Mouse (Mus musculus) granulocyte monocyte progenitor cell, adult 5-6 weeks (primary cell): ENCODE measurements around the gene Sema3f. TPM values are rescaled to one million over a fixed set of nuclear protein-coding genes. Genes with fewer than 3 reads are reported as not detected.
A peak's percentile ranks its signal among the peaks of the same experiment; 100 is the strongest.

Experiments used
- ATAC-seq: replicated peaks from 2 replicates; pipeline ENCODE4 v1.8.0; 2016; ENCODE audit warnings: mild to moderate bottlenecking, moderate TSS enrichment, inconsistent platforms; ENCODE audit not compliant: poor library complexity, severe bottlenecking
- total RNA-seq, 2 experiments: library from RNA; stranded (forward) in 1 of 2; stranded (reverse) in 1 of 2; fragments of 200-712, 200-1000 nt in 1 of 2; fragments of >200 nt in 1 of 2; fragmentation: Nextera tagmentation in 1 of 2; gene quantifications; 2 replicates each; pipeline ENCODE4 v1.2.3; 2014 to 2017

Gene Sema3f
- 2.6 TPM in 1 of 2 replicates, not detected in the other for total RNA-seq (2014; fragmentation: Nextera tagmentation)
- not detected in 2 replicates for total RNA-seq (2017)

- ATAC-seq: peak; percentile 81
Observed at GRCm38 (mm10) chr9:107709697-107710483, at the start of gene Sema3f. Gene Sema3f (minus strand): TSS chr9:107710475.

- no peak for ATAC-seq
Observed at GRCm38 (mm10) chr9:107759593-107759992, 49.3 kb upstream of the Sema3f start.

DNA sequence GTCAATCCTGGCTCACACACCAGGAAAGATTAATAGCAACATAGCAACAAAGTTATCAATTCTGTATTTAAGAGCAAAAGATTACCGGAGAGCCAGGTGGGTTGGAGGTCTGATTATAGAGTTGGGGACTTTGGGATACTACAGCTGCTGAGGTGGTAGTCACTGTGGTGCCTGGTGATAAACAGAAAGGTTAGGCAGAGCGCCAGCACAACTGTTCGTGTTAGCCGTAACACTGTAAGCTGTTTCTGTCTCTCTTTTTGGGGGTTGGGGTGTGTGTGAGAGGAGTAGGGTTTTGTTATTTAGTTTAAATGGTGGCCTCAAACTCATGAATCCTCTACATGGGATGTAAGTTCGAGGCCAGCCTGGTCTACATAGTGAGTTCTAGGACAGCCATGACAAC, 40.1 kb upstream of the Sema3f start:
- ATAC-seq: no peak

DNA sequence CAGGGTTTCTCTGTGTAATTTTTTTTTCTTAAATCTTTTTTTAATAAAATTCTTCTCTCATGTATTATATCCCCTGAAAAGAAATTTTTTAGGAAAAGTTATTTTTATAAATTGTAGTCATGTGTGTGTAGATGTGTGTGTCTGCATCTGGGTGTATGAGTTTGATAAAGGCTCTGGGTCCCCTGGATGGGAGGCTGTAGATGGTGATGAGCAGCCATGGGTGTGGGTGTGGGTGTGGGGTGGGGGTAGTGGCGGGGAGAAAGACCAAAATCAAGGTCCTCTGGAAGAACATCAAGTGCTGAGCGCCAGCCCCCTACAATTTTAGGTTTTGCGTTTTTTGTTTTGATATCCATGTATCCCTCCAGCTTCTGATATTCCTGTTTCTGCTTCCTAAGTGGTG, 37.8 kb upstream of the Sema3f start:
- ATAC-seq: no peak

- peak; percentile 56 for ATAC-seq
Observed at GRCm38 (mm10) chr9:107747310-107747709, 37.0 kb upstream of the Sema3f start.

DNA sequence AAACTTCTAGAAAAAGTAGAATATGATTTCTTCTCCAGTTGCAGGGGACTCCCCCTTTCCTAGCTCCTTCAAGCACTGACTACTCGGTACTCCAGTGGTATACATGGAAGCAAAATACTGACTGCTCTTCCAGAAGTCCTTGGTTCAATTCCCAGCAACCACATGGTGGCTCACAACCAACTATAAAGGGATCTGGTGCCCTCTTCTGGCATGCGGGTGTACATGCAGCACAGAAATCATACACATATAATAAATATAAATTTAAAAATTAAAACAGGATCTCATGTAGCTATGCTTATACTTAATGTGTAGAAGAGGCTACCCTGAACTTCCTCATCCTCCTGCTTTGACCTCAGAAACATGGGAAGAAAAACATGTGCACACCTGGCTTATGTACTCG, 36.4 kb upstream of the Sema3f start:
- no peak for ATAC-seq

DNA sequence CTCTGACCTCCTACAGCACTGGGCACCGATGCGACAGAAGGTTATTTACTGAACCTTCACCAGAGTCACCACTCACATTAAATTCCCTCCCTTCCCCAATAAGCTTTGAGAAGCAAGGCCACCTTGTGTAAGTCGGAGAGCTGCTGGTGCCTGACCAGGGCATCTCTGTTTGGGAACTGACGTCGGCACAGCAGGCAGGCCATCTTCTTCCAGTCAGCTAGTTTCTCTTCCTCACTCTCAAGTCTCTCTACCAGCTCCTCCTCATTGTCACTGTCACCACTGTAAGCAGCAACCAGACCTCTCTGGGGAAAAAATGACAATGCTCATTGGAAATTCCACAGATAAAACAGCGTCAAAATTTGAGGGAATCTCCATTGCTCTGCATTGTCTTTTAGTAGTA, 33.8 kb upstream of the Sema3f start:
- peak; percentile 28; the same call in 1 of the 2 replicates for ATAC-seq

DNA sequence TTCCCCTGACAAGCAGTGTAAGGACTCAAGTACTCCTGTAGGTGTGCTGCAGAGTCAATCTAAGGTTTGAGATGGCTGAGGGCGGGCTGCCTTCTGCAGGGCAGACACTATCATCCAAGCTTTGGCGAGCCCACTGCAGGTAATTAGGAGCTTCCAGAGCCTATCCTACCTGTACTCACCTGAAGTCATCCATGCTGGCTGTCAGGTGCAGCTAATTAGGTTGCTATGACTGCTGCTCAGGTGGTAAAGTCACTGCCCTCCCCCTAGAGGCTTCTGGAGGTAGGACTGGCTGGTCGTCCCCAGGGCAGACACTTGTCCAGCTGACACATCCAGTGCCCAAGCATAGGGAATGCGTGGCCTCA, 28.5 kb upstream of the Sema3f start:
- ATAC-seq: peak; percentile 41

DNA sequence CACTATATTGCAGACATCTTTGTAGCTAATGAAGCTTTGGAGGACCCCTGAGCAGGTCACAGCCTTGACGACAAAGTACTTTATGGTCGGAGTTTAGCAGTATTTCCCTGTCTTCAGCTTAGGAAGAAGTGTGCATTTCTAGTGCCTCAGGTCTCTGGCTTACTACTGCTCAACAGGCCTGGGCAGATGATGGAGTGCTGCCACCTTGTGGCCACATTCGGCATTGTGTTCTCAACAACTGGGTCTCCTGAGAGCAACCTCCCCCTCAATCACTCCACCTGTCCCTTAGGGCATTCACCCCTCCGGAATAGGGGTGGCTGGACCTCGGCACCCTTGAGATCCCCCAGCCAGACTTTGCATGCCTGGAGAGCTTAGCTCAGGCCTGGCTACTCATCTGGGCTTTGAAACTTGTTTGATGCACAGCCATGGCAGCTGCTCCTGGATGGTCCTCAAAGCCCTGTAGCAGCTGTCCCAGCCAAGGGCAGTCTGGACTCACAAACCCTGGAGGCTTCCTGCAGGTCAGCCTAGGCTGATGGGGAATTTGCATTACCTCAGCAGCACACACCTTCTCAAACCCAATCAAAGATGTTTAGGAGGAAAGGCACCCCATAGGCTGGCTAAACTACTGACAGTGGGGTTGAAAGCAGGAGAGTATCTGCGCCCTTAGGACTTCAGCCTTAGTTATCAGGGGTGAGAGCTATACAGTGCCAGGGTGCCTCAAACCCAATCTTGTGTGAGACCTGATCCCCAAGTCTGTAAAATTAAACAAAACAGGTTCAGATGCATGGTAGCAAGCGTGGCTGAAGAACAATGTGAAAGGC, 28.0 kb upstream of the Sema3f start:
- ATAC-seq: peak; percentile 68

- ATAC-seq: 0 out of 2 replicates have a peak, but pooled peaks have one; percentile 3
Observed at GRCm38 (mm10) chr9:107736185-107736485, 25.9 kb upstream of the Sema3f start.

DNA sequence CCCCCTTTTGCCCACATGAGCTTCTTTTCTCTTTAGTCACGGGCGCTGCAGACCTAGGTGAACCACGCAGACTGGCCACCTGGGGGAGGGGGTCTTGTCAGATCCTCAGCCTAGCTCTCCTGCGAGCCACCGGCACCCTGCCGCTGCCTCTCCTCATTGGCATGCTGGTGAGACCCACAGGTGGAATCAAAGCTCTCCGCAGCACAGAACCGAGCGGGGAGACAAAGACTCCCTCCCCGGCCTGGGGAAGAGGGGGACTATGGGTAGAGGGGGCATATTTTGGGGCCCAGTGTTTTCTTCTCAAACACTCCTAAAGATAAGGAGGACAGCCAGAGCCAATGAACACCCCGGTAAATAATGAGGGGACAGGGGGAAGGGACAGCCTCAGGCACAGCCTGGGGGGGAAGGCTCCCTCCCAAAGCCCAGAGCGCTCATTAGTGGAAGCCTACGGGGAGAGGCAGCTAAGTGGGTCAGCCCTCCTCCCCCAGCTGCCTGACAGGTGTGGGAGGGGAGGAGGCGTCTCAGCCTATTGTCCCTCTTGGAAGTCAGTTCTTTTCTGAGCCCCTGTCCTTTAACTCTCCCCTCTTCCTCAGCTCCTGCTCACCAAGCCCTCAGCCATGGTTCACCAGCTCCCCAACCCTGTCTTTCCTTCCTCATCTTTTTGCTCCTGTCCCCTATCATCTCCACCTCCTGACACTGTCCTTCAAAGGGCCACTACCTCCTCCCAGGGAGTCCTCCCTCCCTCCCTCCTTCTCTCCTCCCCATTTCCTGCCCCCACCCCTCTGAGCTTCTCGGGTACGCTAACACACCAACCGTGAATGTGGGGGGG, 25.3 kb upstream of the Sema3f start:
- ATAC-seq: no peak

DNA sequence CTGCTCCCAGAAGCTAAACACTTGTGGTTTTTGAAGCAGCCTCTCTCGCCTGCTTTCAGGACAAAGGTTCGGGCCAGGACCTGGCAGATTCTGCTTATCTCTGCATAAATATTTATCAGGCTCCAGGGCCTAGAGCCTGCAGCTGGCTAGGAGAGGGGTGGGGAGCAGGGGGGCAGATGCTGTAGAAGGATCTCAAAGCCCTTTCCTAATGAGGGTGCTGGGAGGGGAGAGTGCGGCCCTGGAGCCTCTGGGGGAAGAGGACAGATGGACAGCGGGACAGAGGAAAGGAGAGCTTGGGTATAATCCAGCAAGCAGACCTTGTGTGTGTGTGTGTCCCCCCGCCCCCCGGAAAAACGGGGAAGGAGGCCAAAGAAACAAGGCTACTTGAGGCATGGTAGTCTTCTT, 24.3 kb upstream of the Sema3f start:
- no peak for ATAC-seq

DNA sequence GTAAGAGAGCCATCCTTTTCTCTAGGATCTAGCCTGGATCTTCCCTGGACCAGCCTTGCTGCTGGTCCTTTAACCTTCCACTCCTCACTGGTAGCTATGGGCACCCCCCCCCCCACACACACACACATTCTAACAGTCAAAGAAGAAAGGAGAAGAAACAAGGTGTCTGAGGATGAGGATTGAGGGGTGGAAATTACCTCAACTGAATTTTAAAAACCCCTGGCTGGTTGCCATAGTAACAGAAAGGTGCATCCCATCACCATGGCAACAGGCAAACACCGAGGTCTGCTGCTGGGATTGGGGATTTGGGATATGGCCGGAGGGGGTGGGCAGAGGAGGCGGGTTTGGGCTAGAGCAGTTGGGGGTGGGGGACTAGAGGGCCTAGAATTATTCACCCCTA, 19.4 kb upstream of the Sema3f start:
- no peak for ATAC-seq

DNA sequence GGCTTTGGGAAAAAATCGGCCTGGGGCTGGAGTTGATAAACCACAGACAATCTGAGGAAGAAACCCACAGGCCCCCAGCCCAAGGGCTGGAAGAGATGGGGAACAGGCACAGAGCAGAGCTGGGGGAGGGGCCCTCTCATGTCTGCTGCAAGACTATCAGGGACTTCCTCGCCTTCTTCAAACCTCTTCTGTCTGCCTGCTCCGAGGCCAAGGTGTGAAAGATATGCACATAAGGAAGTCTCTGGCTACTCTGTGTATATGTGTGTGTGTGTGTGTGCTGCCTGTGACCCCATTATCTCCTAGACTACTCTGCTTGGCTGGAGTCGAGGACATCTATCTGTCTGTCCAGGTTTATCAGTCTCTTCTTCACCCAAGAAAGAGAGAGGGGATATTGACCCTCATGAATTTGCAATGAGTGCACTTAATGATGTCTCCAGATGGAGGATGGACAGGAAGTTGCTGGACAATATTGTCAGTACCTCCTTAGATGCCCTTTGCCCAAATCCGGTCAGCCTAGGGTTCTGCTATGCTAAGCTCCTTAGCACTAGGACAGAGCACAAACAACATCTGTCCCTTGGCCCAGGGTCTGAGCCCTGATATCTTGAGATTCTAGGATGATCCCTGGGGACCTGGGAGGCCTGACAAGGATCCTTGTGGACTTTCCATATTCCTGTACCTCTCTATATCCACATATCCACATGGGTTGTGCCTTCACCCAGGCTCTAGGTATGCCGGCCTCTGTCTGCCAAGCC, 18.8 kb upstream of the Sema3f start:
- ATAC-seq: no peak

GRCm38 (mm10) chr9:107727041-107727440, 16.8 kb upstream of the Sema3f start:
- no peak for ATAC-seq

DNA sequence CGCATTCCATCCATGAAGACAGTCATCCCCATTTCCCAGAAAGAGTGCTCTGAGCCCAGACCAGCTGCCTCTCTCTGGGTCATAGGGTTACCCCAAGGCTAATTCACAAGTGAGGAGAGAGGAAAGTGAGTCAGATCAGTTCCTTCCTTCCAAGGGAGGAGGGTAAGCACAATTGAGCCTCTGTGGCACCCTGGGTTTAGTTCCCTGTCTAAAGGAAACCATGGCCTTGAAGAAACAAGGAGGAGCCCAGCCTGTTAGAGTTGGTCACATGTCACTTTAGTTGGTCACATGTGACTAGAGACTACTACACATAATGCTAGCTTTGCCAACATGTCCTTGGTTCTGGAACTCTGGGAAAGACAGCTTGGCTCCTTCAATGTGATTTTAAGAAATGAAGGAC, 14.5 kb upstream of the Sema3f start:
- ATAC-seq: peak; percentile 52

DNA sequence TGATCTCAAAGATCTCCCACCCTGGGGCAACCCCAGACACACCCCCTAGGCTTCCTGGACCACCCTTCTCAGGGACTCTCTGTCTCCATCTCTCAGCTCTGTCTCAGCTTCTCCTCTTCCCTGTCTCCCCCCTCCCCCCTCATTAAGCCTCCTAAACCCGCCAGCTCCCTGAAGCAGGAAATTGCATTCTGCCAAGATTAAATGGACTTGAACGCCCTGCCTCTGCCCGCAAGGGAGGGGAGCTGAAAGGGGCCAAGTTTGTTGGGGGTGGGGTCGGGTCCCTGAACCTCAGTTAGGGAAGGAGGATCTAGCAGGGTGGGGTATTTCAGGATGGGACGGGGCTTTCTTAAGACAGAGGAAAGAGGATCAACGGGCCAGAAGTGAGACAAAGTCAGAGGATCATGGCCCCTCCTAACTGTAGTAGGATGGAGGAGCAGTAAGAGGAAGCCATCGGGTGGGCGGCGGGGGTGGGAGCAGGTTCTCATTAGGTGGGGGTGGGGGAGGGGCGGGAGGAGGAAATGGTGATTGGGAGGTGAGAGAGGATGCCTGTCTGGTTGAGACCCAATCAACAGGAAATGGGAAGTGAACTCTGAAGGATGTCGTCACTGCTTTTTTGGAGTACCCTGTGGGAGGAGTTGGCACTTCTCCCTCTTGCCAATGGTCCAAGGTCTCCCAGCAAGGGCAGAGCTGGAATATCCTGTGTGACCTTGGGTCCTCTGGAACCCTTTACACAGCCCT, 13.7 kb upstream of the Sema3f start:
- ATAC-seq: peak; percentile 67

DNA sequence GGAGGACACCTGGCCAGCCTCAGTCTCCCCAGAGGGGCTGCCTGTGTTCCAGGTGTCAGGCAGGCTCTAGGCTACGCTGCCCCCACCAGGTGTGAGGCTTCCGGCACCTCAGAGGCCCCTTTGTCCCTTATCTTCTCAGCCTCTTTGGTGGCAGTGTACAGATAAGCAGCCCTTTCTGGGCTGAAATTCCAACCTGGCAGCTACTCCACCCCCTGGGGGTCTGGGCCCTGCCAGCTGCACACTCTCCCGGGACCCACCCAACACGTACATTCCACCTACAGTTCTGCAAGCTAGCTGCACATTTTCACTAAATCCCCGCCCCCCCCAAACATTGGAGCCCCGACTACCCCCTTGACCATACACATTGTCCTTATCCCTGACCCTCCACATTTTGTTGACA, 13.0 kb upstream of the Sema3f start:
- ATAC-seq: no peak

GRCm38 (mm10) chr9:107718781-107719540, 8.7 kb upstream of the Sema3f start:
- no peak for ATAC-seq
